Mouse (Mus musculus) CH12.LX (cell line): Measurements from ENCODE around the gene Lonrf3.

Experiments used
- CHD2 ChIP-seq: IDR thresholded peaks from 2 replicates; pipeline ENCODE4 v1.6.1; 2011; ENCODE audit warnings: low read length, improper control_type of control experiment
- CTCF ChIP-seq, 2 experiments: IDR thresholded peaks in 1 of 2; conservative IDR thresholded peaks in 1 of 2; 2 replicates each; pipeline ENCODE4 v1.5.1; 2011 to 2012; ENCODE audit warnings: low read depth in 2 of 2, low read length in 2 of 2, improper control_type of control experiment in 1 of 2, inconsistent platforms in 1 of 2, mild to moderate bottlenecking in 1 of 2, moderate library complexity in 1 of 2
- E2F4 ChIP-seq: IDR thresholded peaks from 2 replicates; pipeline ENCODE4 v1.6.1; 2011; ENCODE audit warnings: low read depth, low read length, improper control_type of control experiment; ENCODE audit not compliant: insufficient replicate concordance
- EP300 ChIP-seq: IDR thresholded peaks from 2 replicates; pipeline ENCODE4 v1.6.1; 2011; ENCODE audit warnings: low read length, improper control_type of control experiment
- ETS1 ChIP-seq: conservative IDR thresholded peaks from 2 replicates; pipeline ENCODE4 v1.6.1; 2012; ENCODE audit warnings: low read depth, mild to moderate bottlenecking, inconsistent platforms, low read length, improper control_type of control experiment, moderate library complexity
- GABPA ChIP-seq: IDR thresholded peaks from 2 replicates; pipeline ENCODE4 v1.6.1; 2012; ENCODE audit warnings: low read depth, low read length, improper control_type of control experiment, inconsistent platforms; ENCODE audit not compliant: insufficient replicate concordance
- JUND ChIP-seq: conservative IDR thresholded peaks from 2 replicates; pipeline ENCODE4 v1.6.1; 2011; ENCODE audit warnings: low read depth, low read length, improper control_type of control experiment
- MAZ ChIP-seq: IDR thresholded peaks from 2 replicates; pipeline ENCODE4 v1.6.1; 2012; ENCODE audit warnings: low read depth, mild to moderate bottlenecking, inconsistent platforms, low read length, improper control_type of control experiment, moderate library complexity
- NELFE ChIP-seq: IDR thresholded peaks from 2 replicates; pipeline ENCODE4 v1.6.1; 2011; ENCODE audit warnings: low read depth, low read length, improper control_type of control experiment
- POLR2A ChIP-seq: IDR thresholded peaks from 2 replicates; pipeline ENCODE4 v1.6.1; 2011; ENCODE audit warnings: low read depth, mild to moderate bottlenecking, improper control_type of control experiment, low read length
- UBTF ChIP-seq: IDR thresholded peaks from 2 replicates; pipeline ENCODE4 v1.6.1; 2012; ENCODE audit warnings: low read depth, mild to moderate bottlenecking, inconsistent platforms, low read length, improper control_type of control experiment, moderate library complexity
- USF1 ChIP-seq: IDR thresholded peaks from 2 replicates; pipeline ENCODE4 v1.6.1; 2014; ENCODE audit warnings: low read depth, mild to moderate bottlenecking, inconsistent platforms, low read length, improper control_type of control experiment
- ZKSCAN1 ChIP-seq: IDR thresholded peaks from 2 replicates; pipeline ENCODE4 v1.6.1; 2012; ENCODE audit warnings: low read depth, inconsistent platforms, low read length, improper control_type of control experiment, borderline replicate concordance

GRCm38 (mm10) chrX:36329040-36329649, 992 bp downstream of the Lonrf3 start:
- TF ChIP-seq POLR2A (no peak), NELFE (no peak), USF1 (no peak), CTCF (conservative IDR thresholded peaks at IDR 0.05 in 1 of 2, IDR thresholded peaks at IDR 0.05 in 1 of 2; ENCODE audit: low read depth in 2 of 2, low read length in 2 of 2) (no peak), ZKSCAN1 (no peak), ETS1 (no peak), EP300 (no peak), CHD2 (no peak), E2F4 (no peak), GABPA (no peak), MAZ (no peak), JUND (no peak), UBTF (no peak)
